Mouse (Mus musculus): ENCODE results near the gene Nipa2. TPM values are rescaled to one million over a fixed set of nuclear protein-coding genes. Genes with fewer than 3 reads are reported as not detected.
"Not testable (repeated sequence)": the region's sequence is repeated elsewhere in the genome, so short reads cannot be mapped to it uniquely, and the experiment has no call there.

The Nipa2 gene
- total RNA-seq, 2 experiments from 2014 or later, result 32.1 to 43.5 TPM

- DNase-seq (ENCODE audit: low spot score), result no peak
- intact Hi-C loops (cut with DNase I), result loop anchor here (2.0 kb wide), 1 partner anchor 16 kb away; no protein-coding TSS in a partner anchor
Measured at GRCm38 (mm10) chr7:55957178-55957577, 5.1 kb downstream of the Nipa2 start.

- DNase-seq (ENCODE audit: low spot score), result no peak
- intact Hi-C loops (cut with DNase I), result loop anchor here (2.0 kb wide), 1 partner anchor 15 kb away; no protein-coding TSS in a partner anchor
Measured at GRCm38 (mm10) chr7:55956054-55956453, 6.2 kb downstream of the Nipa2 start.

GRCm38 (mm10) chr7:55938341-55938740 lies 23.9 kb downstream of the Nipa2 start:
- DNase-seq (ENCODE audit: low spot score), result no peak
- intact Hi-C loops (cut with DNase I), result no loop called here

GRCm38 (mm10) chr7:55935025-55935424 lies 27.3 kb downstream of the Nipa2 start:
- intact Hi-C loops (cut with DNase I), result no loop called here
- DNase-seq (ENCODE audit: low spot score), result no peak

DNA sequence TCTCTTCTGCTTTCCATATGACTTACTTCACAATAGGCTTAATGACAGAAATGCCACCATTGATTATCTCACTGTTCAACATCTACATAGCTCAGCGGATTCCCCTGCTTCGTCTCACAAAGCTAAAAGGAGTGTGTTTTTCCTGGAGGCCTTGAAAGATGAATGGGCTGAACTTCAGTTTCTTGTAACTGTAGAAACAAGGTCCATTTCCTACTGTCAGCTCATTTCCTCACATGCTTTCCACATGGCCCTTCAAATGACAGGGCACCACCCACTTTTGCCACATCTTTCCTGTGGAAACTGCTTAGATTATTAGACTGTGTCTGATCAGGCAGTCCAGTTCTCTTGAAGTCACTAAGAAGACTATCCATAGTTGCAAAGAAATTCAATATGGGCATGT lies 33.6 kb downstream of the Nipa2 start:
- intact Hi-C loops (cut with DNase I), result no loop called here
- DNase-seq (ENCODE audit: low spot score), result no peak

GRCm38 (mm10) chr7:55927262-55927661 lies 35.0 kb downstream of the Nipa2 start:
- intact Hi-C loops (cut with DNase I), result no loop called here
- DNase-seq (ENCODE audit: low spot score), result no peak

DNA sequence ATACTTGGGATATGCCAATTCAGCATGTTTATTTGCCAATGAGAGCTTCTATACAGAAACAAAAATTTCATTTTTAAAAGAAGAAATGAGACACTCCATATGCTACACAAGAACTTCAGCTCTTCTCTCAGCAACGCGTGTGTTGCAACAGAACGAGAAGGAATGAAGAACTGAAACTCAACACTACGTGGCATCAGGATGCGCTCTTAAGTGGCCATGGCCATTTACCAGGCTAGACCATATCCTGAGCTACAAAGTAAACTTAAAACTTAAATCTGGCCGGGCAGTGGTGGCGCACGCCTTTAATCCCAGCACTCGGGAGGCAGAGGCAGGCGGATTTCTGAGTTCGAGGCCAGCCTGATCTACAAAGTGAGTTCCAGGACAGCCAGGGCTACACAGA lies 43.9 kb downstream of the Nipa2 start:
- intact Hi-C loops (cut with DNase I); DNase-seq (ENCODE audit: low spot score): not testable (repeated sequence)

- DNase-seq (ENCODE audit: low spot score), result no peak
- intact Hi-C loops (cut with DNase I), result no loop called here
Measured at GRCm38 (mm10) chr7:55912118-55912517, 50.2 kb downstream of the Nipa2 start.

- intact Hi-C loops (cut with DNase I), result no loop called here
- DNase-seq (ENCODE audit: low spot score), result peak; percentile 10
Measured at GRCm38 (mm10) chr7:55911371-55911770, 50.9 kb downstream of the Nipa2 start.

DNA sequence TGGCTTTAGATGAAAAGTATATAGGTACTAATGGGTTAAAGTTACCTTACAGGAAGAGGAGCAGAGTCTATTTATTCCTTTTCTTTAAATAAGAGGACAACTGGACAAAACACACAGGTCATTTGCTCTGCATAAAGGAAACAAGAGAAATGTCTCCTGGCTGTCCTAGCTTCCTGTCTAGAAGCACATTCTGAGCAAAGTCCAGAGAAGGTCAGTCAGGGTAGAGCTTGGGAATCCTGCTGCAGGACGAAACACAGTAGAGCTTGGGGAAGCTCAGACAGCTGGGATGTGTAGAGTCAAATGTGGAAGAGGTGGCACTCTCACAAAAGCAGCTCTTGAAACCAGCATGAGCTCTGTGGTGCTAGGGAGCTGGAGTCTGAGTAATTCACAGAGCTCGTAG lies 51.9 kb downstream of the Nipa2 start:
- intact Hi-C loops (cut with DNase I), result no loop called here
- no peak for DNase-seq (ENCODE audit: low spot score)

GRCm38 (mm10) chr7:55909519-55909918 lies 52.8 kb downstream of the Nipa2 start:
- intact Hi-C loops (cut with DNase I), result no loop called here
- DNase-seq (ENCODE audit: low spot score), result no peak

DNA sequence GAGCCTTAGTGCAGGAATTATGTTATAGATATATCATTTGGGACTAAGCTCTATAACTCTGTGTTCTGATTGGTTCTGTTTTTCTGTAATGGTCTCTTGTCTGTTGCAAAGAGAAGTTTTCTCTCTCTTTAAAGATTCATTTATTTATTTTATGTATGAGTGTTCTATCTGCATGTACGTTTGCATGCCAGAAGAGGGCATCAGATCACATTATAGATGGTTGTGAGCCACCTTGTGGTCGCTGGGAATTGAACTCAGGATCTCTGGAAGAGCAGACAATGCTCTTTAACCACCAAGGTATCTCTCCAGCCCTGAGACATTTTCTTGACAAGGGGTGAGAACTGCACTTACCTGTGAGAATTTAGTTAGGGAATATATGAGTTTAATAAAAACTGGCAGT lies 56.8 kb downstream of the Nipa2 start:
- intact Hi-C loops (cut with DNase I), result no loop called here
- no peak for DNase-seq (ENCODE audit: low spot score)

DNA sequence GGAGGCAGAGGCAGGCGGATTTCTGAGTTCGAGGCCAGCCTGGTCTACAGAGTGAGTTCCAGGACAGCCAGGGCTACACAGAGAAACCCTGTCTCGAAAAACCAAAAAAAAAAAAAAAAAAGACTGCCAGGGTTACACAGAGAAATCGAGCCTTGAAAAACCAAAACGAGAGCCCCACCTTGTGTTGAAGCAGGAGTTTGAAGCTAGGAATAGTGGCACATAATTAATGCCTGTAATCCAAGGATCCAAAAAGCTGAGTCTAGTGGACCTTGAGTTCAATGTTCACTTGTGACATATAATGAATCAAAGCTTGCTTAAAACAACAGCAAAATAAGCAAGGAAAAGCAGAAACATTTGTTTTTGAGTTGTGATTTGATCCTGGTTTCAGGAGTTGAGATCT lies 58.5 kb downstream of the Nipa2 start:
- intact Hi-C loops (cut with DNase I), result no loop called here
- no peak for DNase-seq (ENCODE audit: low spot score)

DNA sequence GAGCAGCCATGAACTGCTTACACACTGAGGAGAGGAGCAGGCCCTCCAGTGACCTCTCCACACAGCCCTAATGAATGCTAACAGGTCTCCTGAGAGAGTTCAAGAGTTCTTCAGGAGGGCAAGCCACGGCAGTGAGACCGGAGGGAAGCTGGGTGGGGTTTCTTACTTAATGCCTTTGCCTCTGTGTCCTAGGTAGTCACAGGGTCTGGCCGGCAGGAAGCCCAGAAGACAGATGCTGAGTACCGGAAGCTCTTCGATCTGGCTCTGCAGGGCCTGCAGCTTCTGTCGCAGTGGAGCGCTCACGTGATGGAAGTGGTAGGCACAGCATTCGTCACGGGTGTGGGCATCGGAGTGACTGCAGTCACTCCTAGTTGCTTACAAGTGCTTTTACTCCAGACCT lies 70.5 kb downstream of the Nipa2 start:
- intact Hi-C loops (cut with DNase I), result no loop called here
- no peak for DNase-seq (ENCODE audit: low spot score)

DNA sequence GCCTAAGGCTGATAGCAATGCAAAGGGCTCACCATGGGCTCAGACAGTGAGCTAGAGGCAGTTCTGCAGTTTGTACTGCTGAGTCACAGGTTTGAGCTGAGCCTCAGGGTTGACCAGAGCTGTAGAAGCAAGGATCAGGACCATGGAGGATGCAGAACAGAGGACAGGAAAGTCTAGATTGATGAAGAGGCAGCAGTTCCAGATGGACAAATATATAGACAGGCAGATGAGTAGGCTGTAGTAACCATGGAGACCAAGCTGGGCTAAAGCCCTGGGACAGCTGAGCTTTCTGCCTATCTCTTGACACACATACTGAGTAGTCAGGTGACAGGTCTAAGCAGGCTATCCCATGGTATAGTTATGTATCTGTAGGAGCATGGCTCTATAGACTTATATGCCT lies 71.5 kb downstream of the Nipa2 start:
- intact Hi-C loops (cut with DNase I), result no loop called here
- DNase-seq (ENCODE audit: low spot score), result no peak

- intact Hi-C loops (cut with DNase I), result no loop called here
- no peak for DNase-seq (ENCODE audit: low spot score)
Measured at GRCm38 (mm10) chr7:55889996-55890395, 72.3 kb downstream of the Nipa2 start.

GRCm38 (mm10) chr7:55888603-55889002 lies 73.7 kb downstream of the Nipa2 start:
- intact Hi-C loops (cut with DNase I), result no loop called here
- no peak for DNase-seq (ENCODE audit: low spot score)

Other genes with a start within 250 kb of the Nipa2 start
- gene Siglech, start 194.3 kb downstream of the Nipa2 start, total RNA-seq (2021), result under 1 TPM; 0.16 to 0.31 TPM
- gene Tubgcp5, start 168.3 kb downstream of the Nipa2 start, total RNA-seq (2021), result 10 to 100 TPM; 10.6 to 11.0 TPM
- gene Cyfip1, start 120.7 kb downstream of the Nipa2 start, total RNA-seq (2021), result 10 to 100 TPM; 37.3 to 42.1 TPM
- gene Nipa1, start 57.5 kb upstream of the Nipa2 start, total RNA-seq (2021), result 1 to 10 TPM; 5.1 to 5.7 TPM
- 10 to 100 TPM; 38.7 to 41.4 TPM for gene Herc2, start 87.7 kb upstream of the Nipa2 start, total RNA-seq (2021)

Data from heart, postnatal 25 days (tissue).